Mouse (Mus musculus) intestine, postnatal 0 days (tissue): ENCODE measurements around the gene Cdh19. TPM values are rescaled to one million over a fixed set of nuclear protein-coding genes. Genes with fewer than 3 reads are reported as not detected.

Source experiments
- ATAC-seq: fragments of 200-750 bp; cut with Nextera tagmentation; 2 replicates; pipeline ENCODE4 v1.8.0; 2017; ENCODE audit warnings: mild to moderate bottlenecking, moderate TSS enrichment, moderate library complexity
- H3K27ac ChIP-seq: fragments of 300-500 bp; sonication (generic); 2 replicates; pipeline ENCODE4 v1.5.1; 2014; ENCODE audit warnings: mild to moderate bottlenecking, low read depth, low read length, moderate library complexity
- H3K27me3 ChIP-seq: fragments of 300-500 bp; sonication (generic); replicated peaks from 2 replicates; pipeline ENCODE4 v1.6.1; 2014; ENCODE audit warnings: low read length, mixed read lengths; ENCODE audit not compliant: control insufficient read depth, insufficient read depth
- H3K36me3 ChIP-seq: fragments of 300-500 bp; sonication (generic); 2 replicates; pipeline ENCODE4 v1.6.1; 2014; ENCODE audit warnings: mild to moderate bottlenecking, moderate library complexity; ENCODE audit not compliant: control insufficient read depth, insufficient read depth
- H3K4me1 ChIP-seq: fragments of 300-500 bp; sonication (generic); replicated peaks from 2 replicates; pipeline ENCODE4 v1.6.1; 2014; ENCODE audit warnings: antibody characterized with exemption, low read length, mixed read lengths; ENCODE audit not compliant: control insufficient read depth, insufficient read depth
- H3K4me2 ChIP-seq: fragments of 300-500 bp; sonication (generic); replicated peaks from 2 replicates; pipeline ENCODE4 v1.6.1; 2014; ENCODE audit warnings: low read depth, mild to moderate bottlenecking, moderate library complexity
- H3K4me3 ChIP-seq: fragments of 300-500 bp; sonication (generic); 2 replicates; pipeline ENCODE4 v1.5.1; 2014; ENCODE audit warnings: low read depth, low read length
- H3K9ac ChIP-seq: fragments of 300-500 bp; sonication (generic); 2 replicates; pipeline ENCODE4 v1.6.1; 2014; ENCODE audit warnings: mild to moderate bottlenecking, low read depth, low read length
- H3K9me3 ChIP-seq: fragments of 300-500 bp; sonication (generic); 2 replicates; pipeline ENCODE4 v1.6.1; 2016; ENCODE audit warnings: mixed run types; ENCODE audit not compliant: control insufficient read depth
- CTCF ChIP-seq: sonication (generic); IDR thresholded peaks from 2 replicates; pipeline ENCODE4 v1.5.1; 2016; ENCODE audit warnings: low read depth, mild to moderate bottlenecking, control low read depth, antibody characterized with exemption, moderate library complexity
- WGBS: fragments of 180-500 bp; shearing (Covaris S2); extraction: QIAGEN DNeasy Blood & Tissue Kit; methylation state at CpG from one replicate; pipeline ENCODE4 v1.1.7; 2014; 5-methylcytosine and 5-hydroxymethylcytosine counted together
- polyA plus RNA-seq: library from polyadenylated mRNA; unstranded; fragments of >200 nt; fragmentation: Nextera tagmentation; extraction: Ambion mirVana; gene quantifications from 2 replicates; pipeline ENCODE4 v1.2.1, GENCODE M21; 2015

Cdh19 gene
- polyA plus RNA-seq, result 0.52 and 0.80 TPM in 2 replicates

DNA sequence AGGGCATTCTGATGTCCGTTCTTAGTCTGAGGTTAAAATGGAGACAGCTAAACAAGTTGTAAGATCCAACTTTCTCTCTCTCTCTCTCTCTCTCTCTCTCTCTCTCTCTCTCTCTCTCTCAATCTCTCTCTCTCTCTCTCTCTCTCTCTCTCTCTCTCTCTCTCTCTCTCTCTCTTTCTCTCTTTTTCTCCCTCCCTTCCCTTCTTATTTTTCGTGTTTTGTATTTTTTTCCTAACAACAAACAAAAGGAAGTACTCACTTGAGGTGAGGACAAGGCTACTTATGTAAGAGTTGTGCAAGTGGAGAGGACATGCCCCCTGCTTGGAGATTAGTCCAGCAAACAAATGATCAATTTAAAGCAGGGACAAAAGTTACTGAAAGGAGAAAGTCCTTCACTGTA, at the start of gene Cdh19:
Gene Cdh19 (minus strand): TSS at position 101 of the 400 bp plus-strand sequence.
- no peak for TF ChIP-seq CTCF
- Histone ChIP-seq H3K4me2 (no peak within 1 kb of the TSS), H3K27me3 (no peaks in the 10 kb centered on the region), H3K9me3 (no peaks in the 10 kb centered on the region), H3K4me1 (no peaks in the 10 kb centered on the region), H3K4me3 (no peak within 1 kb of the TSS), H3K36me3 (no peaks in the 10 kb centered on the region), H3K27ac (no peak within 1 kb of the TSS), H3K9ac (no peak within 1 kb of the TSS)
- ATAC-seq, result no peak
- WGBS, result 61% methylated on average over 2 of the region's 2 CpGs

DNA sequence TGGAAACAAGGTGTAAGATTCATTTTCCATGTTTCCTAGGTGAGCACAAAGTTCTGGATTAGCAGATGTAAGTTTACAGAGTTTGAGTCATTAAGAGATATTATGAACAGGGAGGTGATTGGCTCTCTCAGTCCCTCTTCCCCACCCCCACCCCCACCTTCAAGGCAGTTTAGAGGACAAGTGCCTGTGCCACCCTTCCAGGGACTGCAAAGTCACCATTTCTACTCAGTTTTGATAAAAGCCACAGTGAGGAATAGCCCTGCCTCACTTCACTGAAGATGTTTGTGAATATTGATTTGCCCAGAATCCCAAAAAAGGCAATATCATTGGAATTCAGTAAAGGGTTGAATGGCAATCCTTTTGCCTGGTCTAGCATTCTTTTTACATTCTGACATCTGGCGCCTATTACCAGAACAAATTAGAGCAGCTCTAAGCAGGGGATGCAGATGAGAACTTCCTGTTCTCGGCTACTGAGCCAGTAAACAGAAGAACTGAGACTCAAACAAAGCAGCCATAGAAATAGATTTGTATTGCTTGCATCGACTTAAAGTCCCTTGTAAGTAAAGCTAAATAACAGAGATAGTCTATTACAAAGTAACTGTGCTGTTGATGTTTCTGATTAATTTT, 43.2 kb upstream of the Cdh19 start:
- no peaks in the 10 kb centered on the region for H3K4me1 ChIP-seq
- no peak overlapping the region for H3K4me2 ChIP-seq
- ATAC-seq, result no peak
- H3K27ac ChIP-seq, result no peak overlapping the region
- no peaks in the 10 kb centered on the region for H3K9me3 ChIP-seq
- H3K27me3 ChIP-seq, result no peaks in the 10 kb centered on the region
- no peak for TF ChIP-seq CTCF
- no peak overlapping the region for H3K4me3 ChIP-seq
- H3K36me3 ChIP-seq, result no peaks in the 10 kb centered on the region
- WGBS, result 52% methylated on average over 3 of the region's 3 CpGs
- no peak overlapping the region for H3K9ac ChIP-seq

DNA sequence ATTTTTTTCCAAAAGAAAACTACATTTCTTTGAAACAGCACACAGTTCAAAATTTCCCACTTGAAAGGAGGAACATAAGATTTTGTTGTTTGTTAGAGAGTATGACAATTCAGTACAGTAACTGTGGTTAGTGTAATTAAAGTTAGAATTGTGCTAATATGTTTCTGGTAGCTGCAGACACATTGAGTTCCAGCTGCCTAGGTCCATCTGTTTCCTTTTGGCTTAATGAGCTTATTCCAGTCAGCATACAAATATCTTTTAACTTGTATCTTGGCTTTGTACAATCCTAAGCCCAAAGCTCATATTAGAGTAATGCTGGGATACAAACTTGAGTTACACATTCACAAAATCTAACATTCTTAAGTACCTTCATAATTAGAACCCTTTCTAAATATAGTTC, 40.3 kb upstream of the Cdh19 start:
- Histone ChIP-seq H3K27ac (no peak overlapping the region), H3K9me3 (no peaks in the 10 kb centered on the region), H3K27me3 (no peaks in the 10 kb centered on the region), H3K9ac (no peak overlapping the region), H3K4me2 (no peak overlapping the region), H3K4me1 (no peaks in the 10 kb centered on the region), H3K4me3 (no peak overlapping the region), H3K36me3 (no peaks in the 10 kb centered on the region)
- ATAC-seq, result no peak
- no peak for TF ChIP-seq CTCF

DNA sequence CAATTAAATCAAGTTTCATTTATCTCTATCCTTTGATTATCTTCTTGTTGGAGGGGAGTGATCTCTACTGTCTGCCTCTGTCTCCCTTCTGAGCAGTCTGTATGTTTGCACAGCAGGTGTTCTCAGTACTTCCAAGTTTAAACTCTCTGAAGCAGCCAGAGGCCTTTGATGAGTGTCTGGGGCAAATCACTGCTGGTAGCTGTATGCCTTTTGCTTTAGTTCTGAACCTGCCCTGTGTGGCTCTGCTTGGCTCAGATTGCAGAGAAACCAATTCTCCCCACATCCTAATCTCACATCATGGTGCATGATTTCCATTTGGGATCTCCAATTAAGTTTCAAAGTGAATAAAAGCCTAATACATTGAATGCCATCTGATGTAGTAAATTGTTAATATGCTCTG, 12.4 kb upstream of the Cdh19 start:
- H3K9me3 ChIP-seq, result no peaks in the 10 kb centered on the region
- no peak for TF ChIP-seq CTCF
- no peaks in the 10 kb centered on the region for H3K4me1 ChIP-seq
- no peak for ATAC-seq
- H3K4me3 ChIP-seq, result no peak overlapping the region
- no peak overlapping the region for H3K4me2 ChIP-seq
- H3K36me3 ChIP-seq, result no peaks in the 10 kb centered on the region
- no peaks in the 10 kb centered on the region for H3K27me3 ChIP-seq
- H3K27ac ChIP-seq, result no peak overlapping the region
- H3K9ac ChIP-seq, result no peak overlapping the region

DNA sequence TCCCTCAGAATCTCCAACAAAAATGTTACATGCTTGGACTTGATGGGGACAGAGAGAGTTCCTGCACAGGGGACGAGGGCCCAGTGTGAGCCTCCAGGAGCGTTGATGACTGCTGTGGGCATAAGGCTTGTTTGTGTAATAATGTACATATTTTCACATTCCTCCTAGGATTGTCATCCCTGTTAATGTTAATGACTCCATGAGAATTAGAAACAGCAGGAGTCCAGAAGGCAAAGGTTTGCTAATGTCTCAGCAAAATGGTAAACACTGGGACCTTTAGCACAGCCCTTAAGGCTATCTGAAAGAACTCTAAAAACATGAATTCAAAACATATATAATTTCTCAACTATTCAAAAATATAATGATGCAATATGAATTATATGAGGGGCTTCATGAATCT, 8.2 kb downstream of the Cdh19 start:
- no peak overlapping the region for H3K4me2 ChIP-seq
- H3K27me3 ChIP-seq, result no peaks in the 10 kb centered on the region
- no peaks in the 10 kb centered on the region for H3K4me1 ChIP-seq
- no peaks in the 10 kb centered on the region for H3K9me3 ChIP-seq
- no peak overlapping the region for H3K27ac ChIP-seq
- no peaks in the 10 kb centered on the region for H3K36me3 ChIP-seq
- no peak for ATAC-seq
- no peak for TF ChIP-seq CTCF
- WGBS, result 79% methylated on average over 2 of the region's 2 CpGs
- no peak overlapping the region for H3K4me3 ChIP-seq
- no peak overlapping the region for H3K9ac ChIP-seq

DNA sequence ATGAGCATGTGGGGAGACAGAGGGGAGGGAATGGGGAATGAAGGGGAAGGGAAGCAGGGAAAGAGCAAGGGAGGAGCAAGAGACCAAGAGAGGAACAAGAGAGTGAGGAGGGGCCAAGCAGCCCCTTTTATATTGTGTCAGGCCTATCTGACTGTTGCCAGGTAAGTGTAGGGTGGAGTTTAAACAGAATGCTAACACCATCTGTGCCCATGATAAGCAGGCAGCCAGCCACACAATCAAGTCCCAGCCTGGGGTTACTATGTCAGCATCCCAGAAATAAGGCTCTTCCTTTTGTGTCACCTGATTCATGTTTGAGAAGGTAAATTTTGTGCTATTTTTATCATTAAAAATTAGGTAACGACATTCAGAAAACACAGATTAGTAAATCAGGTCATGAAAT, 67.6 kb downstream of the Cdh19 start:
- Histone ChIP-seq H3K27ac (no peak overlapping the region), H3K27me3 (no peaks in the 10 kb centered on the region), H3K4me1 (no peaks in the 10 kb centered on the region), H3K4me2 (no peak overlapping the region), H3K4me3 (no peak overlapping the region), H3K36me3 (no peaks in the 10 kb centered on the region), H3K9me3 (no peaks in the 10 kb centered on the region), H3K9ac (no peak overlapping the region)
- WGBS, result 80% methylated on average over 1 of the region's 1 CpGs
- no peak for ATAC-seq
- no peak for TF ChIP-seq CTCF

DNA sequence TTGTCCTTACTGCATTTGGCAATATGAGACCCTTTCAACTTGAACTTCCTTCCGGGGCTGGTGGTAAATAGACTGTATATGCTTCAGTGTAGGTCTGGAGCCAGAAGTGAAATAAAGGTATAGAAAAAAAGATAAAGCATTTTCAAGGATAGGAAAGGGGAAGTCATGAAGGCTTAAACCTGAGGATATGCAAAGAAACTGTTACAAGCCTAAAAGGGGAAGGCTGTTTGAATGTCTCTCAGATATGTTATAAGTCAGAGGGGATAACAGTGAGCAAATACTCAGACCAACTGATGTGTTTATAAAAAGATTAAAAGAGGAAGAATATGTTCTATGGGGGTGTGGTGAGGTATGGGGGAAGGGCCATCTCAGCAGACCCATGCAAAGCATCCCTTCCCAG, 68.2 kb downstream of the Cdh19 start:
- Histone ChIP-seq H3K9ac (no peak overlapping the region), H3K36me3 (no peaks in the 10 kb centered on the region), H3K4me1 (no peaks in the 10 kb centered on the region), H3K27ac (no peak overlapping the region), H3K4me3 (no peak overlapping the region), H3K4me2 (no peak overlapping the region), H3K9me3 (no peaks in the 10 kb centered on the region), H3K27me3 (no peaks in the 10 kb centered on the region)
- WGBS, result 73% methylated on average over 1 of the region's 1 CpGs
- no peak for TF ChIP-seq CTCF
- no peak for ATAC-seq
